Mouse (Mus musculus): Measurements from ENCODE around the gene Fitm1.

Gene Fitm1

GRCm38 (mm10) chr14:55575302-55575701, at the start of gene Fitm1:
TSS of gene Fitm1 (plus strand) at chr14:55575617.
- DNase-seq = no peak

GRCm38 (mm10) chr14:55526674-55527073, 48.7 kb upstream of the Fitm1 start:
- DNase-seq = no peak

- DNase-seq = peak; percentile 30
Measured at GRCm38 (mm10) chr14:55527940-55528339, 47.5 kb upstream of the Fitm1 start.

GRCm38 (mm10) chr14:55536116-55536745, 39.2 kb upstream of the Fitm1 start:
- peak; percentile 20 for DNase-seq

- peak; percentile 92 for DNase-seq
Measured at GRCm38 (mm10) chr14:55540067-55540786, 35.2 kb upstream of the Fitm1 start, which contains the start of gene Pck2. TSS of gene Pck2 (plus strand) at chr14:55540266.

- DNase-seq = peak; percentile 57
Measured at GRCm38 (mm10) chr14:55540787-55541321, 34.6 kb upstream of the Fitm1 start.

- DNase-seq = no peak
Measured at GRCm38 (mm10) chr14:55542268-55542667, 33.1 kb upstream of the Fitm1 start.

GRCm38 (mm10) chr14:55544334-55544733, 31.1 kb upstream of the Fitm1 start:
- no peak for DNase-seq

- no peak for DNase-seq
Measured at GRCm38 (mm10) chr14:55550191-55550590, 25.2 kb upstream of the Fitm1 start.

- no peak for DNase-seq
Measured at GRCm38 (mm10) chr14:55551347-55551746, 24.1 kb upstream of the Fitm1 start.

- DNase-seq = no peak
Measured at GRCm38 (mm10) chr14:55551794-55552193, 23.6 kb upstream of the Fitm1 start.

- DNase-seq = no peak
Measured at GRCm38 (mm10) chr14:55554635-55555034, 20.8 kb upstream of the Fitm1 start.

GRCm38 (mm10) chr14:55555788-55556187, 19.6 kb upstream of the Fitm1 start:
- DNase-seq = no peak

- peak; percentile 89 for DNase-seq
Measured at GRCm38 (mm10) chr14:55557003-55557402, 18.4 kb upstream of the Fitm1 start.

GRCm38 (mm10) chr14:55557587-55557986, 17.8 kb upstream of the Fitm1 start:
- DNase-seq = peak; percentile 42

GRCm38 (mm10) chr14:55558740-55559448, 16.5 kb upstream of the Fitm1 start:
- DNase-seq = no peak

GRCm38 (mm10) chr14:55559799-55560201, 15.6 kb upstream of the Fitm1 start, which contains the start of gene Dcaf11:
TSS of gene Dcaf11 (plus strand) at chr14:55560006.
- DNase-seq = peak; percentile 97

- DNase-seq = peak; percentile 99
Measured at GRCm38 (mm10) chr14:55560202-55561073, 15.0 kb upstream of the Fitm1 start, which contains the start of gene A730061H03Rik. TSS of gene A730061H03Rik (minus strand) at chr14:55560406.

GRCm38 (mm10) chr14:55561860-55562259, 13.6 kb upstream of the Fitm1 start:
- DNase-seq = peak; percentile 47

GRCm38 (mm10) chr14:55563249-55563648, 12.2 kb upstream of the Fitm1 start:
- no peak for DNase-seq

GRCm38 (mm10) chr14:55565748-55566147, 9.7 kb upstream of the Fitm1 start:
- DNase-seq = no peak

GRCm38 (mm10) chr14:55567496-55567895, 7.9 kb upstream of the Fitm1 start:
- DNase-seq = peak; percentile 64

Measured in kidney, adult 11 months (tissue).